Mouse (Mus musculus): ENCODE results near the gene Ubr4.

GRCm38 (mm10) chr4:139360761-139361548, 8.5 kb downstream of the Ubr4 start:
- TF ChIP-seq CTCF (IDR thresholded peaks at IDR 0.05; ENCODE audit: low read depth): no peak
- no peak for TF ChIP-seq EP300 (IDR thresholded peaks at IDR 0.05; ENCODE audit: low read depth)
